Mouse (Mus musculus) hindbrain, embryonic 11.5 days (tissue): ENCODE data around the gene Mad2l2. TPM values are rescaled to one million over a fixed set of nuclear protein-coding genes. Genes with fewer than 3 reads are reported as not detected.

Experiments
- polyA plus RNA-seq: library from polyadenylated mRNA; unstranded; fragments of >200 nt; fragmentation: Nextera tagmentation; extraction: Ambion mirVana; gene quantifications from 2 replicates; pipeline ENCODE4 v1.2.1, GENCODE M21; 2014

Gene Mad2l2
- polyA plus RNA-seq, 1 experiment from 2014 or later, result 88.2 TPM

Other genes with a start within 250 kb of the Mad2l2 start
- 33.2 and 39.0 TPM in 2 replicates for gene Mfn2, start 225.7 kb upstream of the Mad2l2 start, polyA plus RNA-seq
- gene Plod1, start 193.6 kb upstream of the Mad2l2 start, polyA plus RNA-seq, result 28.2 and 28.7 TPM in 2 replicates
- gene 2510039O18Rik, start 189.5 kb upstream of the Mad2l2 start, polyA plus RNA-seq, result 13.6 and 16.7 TPM in 2 replicates
- gene Nppb, start 144.6 kb upstream of the Mad2l2 start, polyA plus RNA-seq, result 0.23 and 0.39 TPM in 2 replicates
- gene Nppa, start 129.7 kb upstream of the Mad2l2 start, polyA plus RNA-seq, result not detected in 2 replicates
- 21.7 and 26.2 TPM in 2 replicates for gene Clcn6, start 91.6 kb upstream of the Mad2l2 start, polyA plus RNA-seq
- 18.0 and 19.6 TPM in 2 replicates for gene Mthfr, start 91.3 kb upstream of the Mad2l2 start, polyA plus RNA-seq
- 8.8 and 10.9 TPM in 2 replicates for gene Agtrap, start 42.4 kb upstream of the Mad2l2 start, polyA plus RNA-seq
- 12.8 and 13.8 TPM in 2 replicates for gene Draxin, start 314 bp downstream of the Mad2l2 start, polyA plus RNA-seq
- 14.6 and 15.5 TPM in 2 replicates for gene Fbxo6, start 21.8 kb downstream of the Mad2l2 start, polyA plus RNA-seq
- 82.2 and 82.5 TPM in 2 replicates for gene Fbxo44, start 30.1 kb downstream of the Mad2l2 start, polyA plus RNA-seq
- 3.0 and 3.2 TPM in 2 replicates for gene Fbxo2, start 30.2 kb downstream of the Mad2l2 start, polyA plus RNA-seq
- gene Disp3, start 157.6 kb downstream of the Mad2l2 start, polyA plus RNA-seq, result 6.4 and 7.0 TPM in 2 replicates